Mouse (Mus musculus) midbrain, embryonic 15.5 days (tissue): ENCODE measurements at regions not wholly inside any gene's neighbourhood (a gene's known extent, or its start where the extent isn't known, plus 50 kb on each side); places are given as distances from the start of the nearest gene placed in this dataset.
"Not testable (repeated sequence)": the region's sequence is repeated elsewhere in the genome, so short reads cannot be mapped to it uniquely, and the experiment has no call there.

ENCODE experiments used
- ATAC-seq: fragments of 200-750 bp; cut with Nextera tagmentation; replicated peaks from 2 replicates; pipeline ENCODE4 v1.8.0; 2017; ENCODE audit warnings: moderate TSS enrichment
- H3K27ac ChIP-seq: fragments of 300-500 bp; sonication (generic); 2 replicates; pipeline ENCODE4 v1.5.1; 2015; ENCODE audit warnings: mild to moderate bottlenecking, inconsistent platforms
- H3K27me3 ChIP-seq: fragments of 300-500 bp; sonication (generic); replicated peaks from 2 replicates; pipeline ENCODE4 v1.6.1; 2015; ENCODE audit warnings: inconsistent platforms
- H3K36me3 ChIP-seq: fragments of 300-500 bp; sonication (generic); replicated peaks from 2 replicates; pipeline ENCODE4 v1.6.1; 2015; ENCODE audit warnings: inconsistent platforms
- H3K4me1 ChIP-seq: fragments of 300-500 bp; sonication (generic); 2 replicates; pipeline ENCODE4 v1.6.1; 2015; ENCODE audit warnings: inconsistent platforms
- H3K4me2 ChIP-seq: fragments of 300-500 bp; sonication (generic); 2 replicates; pipeline ENCODE4 v1.6.1; 2015; ENCODE audit warnings: inconsistent platforms, mild to moderate bottlenecking, moderate library complexity
- H3K4me3 ChIP-seq: fragments of 300-500 bp; sonication (generic); 2 replicates; pipeline ENCODE4 v1.5.1; 2015; ENCODE audit warnings: mild to moderate bottlenecking, inconsistent platforms
- H3K9ac ChIP-seq: fragments of 300-500 bp; sonication (generic); 2 replicates; pipeline ENCODE4 v1.6.1; 2015; ENCODE audit warnings: mild to moderate bottlenecking, inconsistent platforms
- H3K9me3 ChIP-seq: fragments of 300-500 bp; sonication (generic); 2 replicates; pipeline ENCODE4 v1.6.1; 2016; ENCODE audit warnings: inconsistent platforms
- WGBS: fragments of 180-500 bp; shearing (Covaris S2); methylation state at CpG from one replicate; pipeline ENCODE4 v1.1.7; 2015; ENCODE audit warnings: mixed read lengths; 5-methylcytosine and 5-hydroxymethylcytosine counted together

GRCm38 (mm10) chr3:117265790-117266189, 94.9 kb downstream of the Plppr4 start:
- no peaks in the 10 kb centered on the region for H3K4me1 ChIP-seq
- H3K4me2 ChIP-seq: no peak overlapping the region
- H3K27me3 ChIP-seq: no peaks in the 10 kb centered on the region
- no peaks in the 10 kb centered on the region for H3K9me3 ChIP-seq
- ATAC-seq: no peak
- H3K27ac ChIP-seq: no peak overlapping the region
- WGBS: 92% methylated on average over 9 of the region's 9 CpGs
- H3K36me3 ChIP-seq: no peaks in the 10 kb centered on the region
- H3K9ac ChIP-seq: no peak overlapping the region
- no peak overlapping the region for H3K4me3 ChIP-seq

- no peaks in the 10 kb centered on the region for H3K36me3 ChIP-seq
- H3K27ac ChIP-seq: no peak overlapping the region
- H3K9ac ChIP-seq: no peak overlapping the region
- H3K4me3 ChIP-seq: no peak overlapping the region
- H3K27me3 ChIP-seq: no peaks in the 10 kb centered on the region
- H3K4me2 ChIP-seq: no peak overlapping the region
- no peak for ATAC-seq
- H3K9me3 ChIP-seq: no peaks in the 10 kb centered on the region
- no peaks in the 10 kb centered on the region for H3K4me1 ChIP-seq
These were observed 112.8 kb downstream of the Plppr4 start for GRCm38 (mm10) chr3:117247833-117248232.

GRCm38 (mm10) chr3:117241810-117242209, 118.9 kb downstream of the Plppr4 start:
- Histone ChIP-seq H3K9ac (no peak overlapping the region), H3K4me1 (no peaks in the 10 kb centered on the region), H3K4me3 (no peak overlapping the region), H3K27me3 (no peaks in the 10 kb centered on the region), H3K9me3 (no peaks in the 10 kb centered on the region), H3K4me2 (no peak overlapping the region), H3K36me3 (no peaks in the 10 kb centered on the region), H3K27ac (no peak overlapping the region)
- 88% methylated on average over 6 of the region's 6 CpGs for WGBS
- no peak for ATAC-seq

DNA sequence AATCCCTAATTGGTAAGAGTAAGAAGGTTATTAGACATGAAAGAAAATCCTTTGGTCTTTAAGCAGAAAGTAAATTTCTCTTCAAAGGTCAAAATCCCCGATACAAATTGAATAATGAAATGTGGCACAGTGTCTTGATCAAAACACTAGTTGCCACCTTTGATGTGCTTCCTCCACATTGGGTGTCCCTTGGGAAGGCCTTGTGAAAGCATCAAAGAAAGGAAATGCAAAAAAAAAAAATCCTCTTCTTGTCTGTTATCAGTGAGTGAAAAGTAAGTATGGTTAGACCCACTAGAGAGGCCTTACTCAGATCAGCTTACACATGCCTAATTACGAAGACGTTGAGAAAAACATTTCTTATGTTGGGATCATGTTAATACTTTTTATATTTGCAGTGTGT, 134.1 kb downstream of the Plppr4 start:
- Histone ChIP-seq H3K27me3 (no peaks in the 10 kb centered on the region), H3K4me2 (no peak overlapping the region), H3K27ac (no peak overlapping the region), H3K36me3 (no peaks in the 10 kb centered on the region), H3K9me3 (no peaks in the 10 kb centered on the region), H3K4me1 (no peaks in the 10 kb centered on the region), H3K9ac (no peak overlapping the region), H3K4me3 (no peak overlapping the region)
- ATAC-seq: peak; percentile 33; the same call in 1 of the 2 replicates
- WGBS: 65% methylated on average over 3 of the region's 3 CpGs

- Histone ChIP-seq H3K4me3 (no peak overlapping the region), H3K9me3 (no peaks in the 10 kb centered on the region), H3K27ac (no peak overlapping the region), H3K4me2 (no peak overlapping the region), H3K9ac (no peak overlapping the region), H3K27me3 (no peaks in the 10 kb centered on the region), H3K36me3 (no peaks in the 10 kb centered on the region), H3K4me1 (no peaks in the 10 kb centered on the region)
- WGBS: 77% methylated on average over 2 of the region's 2 CpGs
- ATAC-seq: no peak
These were observed 135.6 kb downstream of the Plppr4 start for GRCm38 (mm10) chr3:117225041-117225440.

DNA sequence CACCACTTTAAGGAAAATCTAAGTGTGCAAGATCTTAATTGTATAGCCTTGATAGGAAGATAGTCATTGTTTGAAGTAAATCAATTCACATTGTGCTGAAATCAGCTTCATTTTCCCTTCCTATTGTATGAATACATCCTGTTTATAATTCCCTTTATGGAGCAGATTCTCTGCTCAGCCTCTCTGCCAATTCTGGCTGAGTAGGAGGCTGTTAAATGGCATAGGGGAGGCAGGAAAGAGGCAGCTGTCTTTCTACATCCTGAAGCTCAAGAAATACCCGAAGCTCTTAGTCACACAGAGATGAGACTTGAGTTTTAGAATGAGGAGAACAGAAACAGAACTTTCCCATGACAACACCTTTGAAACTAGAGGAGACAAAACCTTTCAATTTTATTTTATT, 142.7 kb downstream of the Plppr4 start:
- Histone ChIP-seq H3K4me1 (no peaks in the 10 kb centered on the region), H3K4me3 (no peak overlapping the region), H3K9me3 (no peaks in the 10 kb centered on the region), H3K4me2 (no peak overlapping the region), H3K36me3 (no peaks in the 10 kb centered on the region), H3K9ac (no peak overlapping the region), H3K27me3 (no peaks in the 10 kb centered on the region), H3K27ac (no peak overlapping the region)
- 71% methylated on average over 1 of the region's 1 CpGs for WGBS
- no peak for ATAC-seq

GRCm38 (mm10) chr3:117191903-117192302, 168.8 kb downstream of the Plppr4 start:
- Histone ChIP-seq H3K27ac (no peak overlapping the region), H3K9me3 (no peaks in the 10 kb centered on the region), H3K36me3 (no peaks in the 10 kb centered on the region), H3K9ac (no peak overlapping the region), H3K4me3 (no peak overlapping the region), H3K4me2 (no peak overlapping the region), H3K4me1 (peaks cover 5% of the 10 kb centered on the region; the same call in 1 of the 2 replicates), H3K27me3 (no peaks in the 10 kb centered on the region)
- no peak for ATAC-seq
- 79% methylated on average over 1 of the region's 1 CpGs for WGBS

DNA sequence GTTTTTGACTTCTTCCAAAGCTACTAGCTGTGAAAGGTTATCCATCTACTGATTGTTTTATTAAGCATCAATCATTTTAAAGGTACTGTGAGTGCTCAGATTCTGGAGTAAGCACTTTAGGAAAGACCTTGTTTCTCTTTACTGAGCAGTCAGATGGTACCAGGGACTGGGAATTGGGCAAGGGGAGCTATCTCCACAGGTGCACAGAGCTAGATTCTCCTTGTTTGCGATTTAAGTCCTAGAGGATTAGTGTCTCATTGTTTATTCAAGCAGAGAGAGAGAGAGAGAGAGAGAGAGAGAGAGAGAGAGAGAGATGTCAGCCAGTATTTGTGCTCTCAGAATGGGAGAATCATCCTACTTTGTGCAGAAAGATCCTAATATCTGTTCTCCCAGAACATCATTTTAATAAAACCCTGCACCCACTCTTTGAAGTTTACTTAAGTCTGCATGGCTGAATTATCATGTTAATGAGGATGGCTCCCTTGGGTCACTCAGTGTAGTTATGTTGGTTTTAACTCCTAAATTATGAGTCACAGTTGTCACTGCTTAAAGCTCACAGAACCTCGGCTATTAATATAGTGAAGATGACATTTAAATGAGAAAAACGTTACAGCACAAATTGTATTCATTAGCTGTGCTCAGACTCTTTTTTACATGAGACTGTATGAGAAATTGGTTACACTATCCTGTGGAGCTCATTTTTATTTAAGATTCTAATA, 171.7 kb downstream of the Plppr4 start:
- Histone ChIP-seq H3K9ac (no peak overlapping the region), H3K27me3 (no peaks in the 10 kb centered on the region), H3K27ac (peak overlapping the region; percentile 55; the same call in 1 of the 2 replicates), H3K36me3 (no peaks in the 10 kb centered on the region), H3K9me3 (no peaks in the 10 kb centered on the region), H3K4me1 (peaks cover 5% of the 10 kb centered on the region; the same call in 1 of the 2 replicates), H3K4me2 (no peak overlapping the region), H3K4me3 (no peak overlapping the region)
- ATAC-seq: peak; percentile 93
- 14% methylated on average over 3 of the region's 3 CpGs for WGBS

DNA sequence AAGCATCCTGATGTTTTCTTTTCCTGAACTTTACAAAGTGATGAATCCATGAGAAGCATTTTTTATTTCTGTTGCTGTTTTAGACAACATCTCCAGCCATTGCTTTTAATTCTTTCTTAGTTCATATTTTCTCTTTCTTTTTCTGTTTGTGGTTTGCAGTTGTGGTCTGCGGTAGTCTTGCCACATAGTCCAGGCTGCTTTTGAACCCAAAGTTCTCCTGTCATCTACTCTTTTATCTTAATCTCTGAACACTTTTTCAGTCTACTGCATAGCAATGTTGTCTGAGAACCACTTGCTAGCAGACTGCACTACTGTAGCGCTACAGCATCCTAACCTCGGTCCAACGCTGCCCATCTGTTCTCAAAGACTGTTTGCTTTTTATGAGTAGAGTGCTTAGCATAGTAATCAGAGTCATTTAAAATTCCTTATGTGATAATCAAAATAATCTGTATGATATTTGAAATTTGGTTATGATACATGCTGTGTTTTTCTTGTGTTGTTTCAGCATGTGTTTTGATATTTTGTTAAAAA, 177.0 kb downstream of the Plppr4 start:
- Histone ChIP-seq H3K4me3 (no peak overlapping the region), H3K36me3 (no peaks in the 10 kb centered on the region), H3K9me3 (no peaks in the 10 kb centered on the region), H3K4me1 (peaks cover under 1% of the 10 kb centered on the region; the same call in 1 of the 2 replicates), H3K27me3 (no peaks in the 10 kb centered on the region), H3K27ac (no peak overlapping the region), H3K4me2 (no peak overlapping the region), H3K9ac (no peak overlapping the region)
- 96% methylated on average over 4 of the region's 4 CpGs for WGBS
- ATAC-seq: no peak

- Histone ChIP-seq H3K4me3 (no peak overlapping the region), H3K9ac (no peak overlapping the region), H3K27ac (no peak overlapping the region), H3K4me1 (no peaks in the 10 kb centered on the region), H3K27me3 (no peaks in the 10 kb centered on the region), H3K36me3 (no peaks in the 10 kb centered on the region), H3K9me3 (no peaks in the 10 kb centered on the region), H3K4me2 (no peak overlapping the region)
- WGBS: 79% methylated on average over 2 of the region's 2 CpGs
- ATAC-seq: no peak
These were observed 190.9 kb downstream of the Plppr4 start for GRCm38 (mm10) chr3:117169740-117170139.

GRCm38 (mm10) chr3:117163046-117163445, 194.3 kb upstream of the Palmd start:
- no peak for ATAC-seq
- 36% methylated on average over 1 of the region's 1 CpGs for WGBS
- no peaks in the 10 kb centered on the region for H3K4me1 ChIP-seq
- H3K9ac ChIP-seq: no peak overlapping the region
- H3K9me3 ChIP-seq: no peaks in the 10 kb centered on the region
- no peak overlapping the region for H3K4me2 ChIP-seq
- no peak overlapping the region for H3K27ac ChIP-seq
- H3K36me3 ChIP-seq: no peaks in the 10 kb centered on the region
- no peak overlapping the region for H3K4me3 ChIP-seq
- no peaks in the 10 kb centered on the region for H3K27me3 ChIP-seq

DNA sequence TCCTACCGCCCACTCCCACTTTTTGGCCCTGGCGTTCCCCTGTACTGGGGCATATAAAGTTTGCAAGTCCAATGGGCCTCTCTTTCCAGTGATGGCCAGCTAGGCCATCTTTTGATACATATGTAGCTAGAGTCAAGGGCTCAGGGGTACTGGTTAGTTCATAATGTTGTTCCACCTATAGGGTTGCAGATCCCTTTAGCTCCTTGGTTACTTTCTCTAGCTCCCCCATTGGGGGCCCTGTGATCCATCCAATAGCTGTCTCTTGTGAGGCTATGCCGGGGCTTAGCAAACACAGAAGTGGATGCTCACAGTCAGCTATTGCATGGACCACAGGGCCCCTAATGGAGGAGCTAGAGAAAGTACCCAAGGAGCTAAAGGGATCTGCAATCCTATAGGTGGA, 191.9 kb upstream of the Palmd start:
- not testable (repeated sequence) for H3K4me1 ChIP-seq, H3K4me3 ChIP-seq, H3K4me2 ChIP-seq, H3K27ac ChIP-seq, H3K9ac ChIP-seq, ATAC-seq, H3K36me3 ChIP-seq, H3K9me3 ChIP-seq, H3K27me3 ChIP-seq
- WGBS: 93% methylated on average over 3 of the region's 3 CpGs

DNA sequence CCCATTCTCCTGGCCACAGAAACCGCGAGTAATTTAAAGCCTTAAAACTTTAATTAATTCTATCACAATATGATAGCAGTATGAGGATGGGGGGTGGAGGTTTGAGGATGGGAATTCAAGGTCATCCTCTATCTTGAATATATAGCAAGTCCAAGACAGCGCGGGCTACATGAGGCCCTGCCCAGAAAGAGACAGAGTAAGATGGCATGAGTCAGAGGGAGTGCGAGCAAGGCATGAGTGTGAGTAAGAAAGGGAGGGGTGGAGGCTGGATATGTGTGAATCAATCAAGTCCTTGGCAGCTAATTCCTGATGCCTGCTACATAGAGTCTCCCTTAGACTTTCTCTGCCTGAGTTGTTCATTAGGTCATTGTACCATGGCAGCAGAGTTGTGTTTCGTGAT, 186.5 kb upstream of the Palmd start:
- Histone ChIP-seq H3K27ac (no peak overlapping the region), H3K4me1 (peaks cover 5% of the 10 kb centered on the region), H3K4me2 (no peak overlapping the region), H3K27me3 (no peaks in the 10 kb centered on the region), H3K4me3 (no peak overlapping the region), H3K9ac (no peak overlapping the region), H3K9me3 (no peaks in the 10 kb centered on the region), H3K36me3 (no peaks in the 10 kb centered on the region)
- ATAC-seq: no peak
- WGBS: 91% methylated on average over 6 of the region's 6 CpGs
